Mouse (Mus musculus): ENCODE data around the gene Tomm34. TPM values are rescaled to one million over a fixed set of nuclear protein-coding genes. Genes with fewer than 3 reads are reported as not detected.

Tomm34 gene
- polyA plus RNA-seq, 1 experiment from 2014 or later: 60.7 TPM

GRCm38 (mm10) chr2:164059634-164060235 is 11.2 kb downstream of the Tomm34 start:
- Histone ChIP-seq H3K4me3 (ENCODE audit: control insufficient read depth in 1 of 2, insufficient read depth in 1 of 2, low read depth in 1 of 2, low read length in 2 of 2) (no peak overlapping the region), H3K9me3 (ENCODE audit: control insufficient read depth, low read length) (no peaks in the 10 kb centered on the region), H3K27ac (replicated peaks in 1 of 2; ENCODE audit: control insufficient read depth in 1 of 2, insufficient read depth in 1 of 2, low read depth in 2 of 2, low read length in 2 of 2) (no peak overlapping the region), H3K27me3 (ENCODE audit: control insufficient read depth, insufficient read depth, low read length) (no peaks in the 10 kb centered on the region), H3K4me1 (ENCODE audit: control insufficient read depth in 2 of 2, insufficient read depth in 2 of 2, low read length in 2 of 2) (peaks cover 8 to 9% of the 10 kb centered on the region in 2 experiments), H3K4me2 (ENCODE audit: low read length) (no peak overlapping the region), H3K36me3 (ENCODE audit: control insufficient read depth, insufficient read depth, low read length) (peaks cover 90% of the 10 kb centered on the region), H3K9ac (ENCODE audit: low read length) (no peak overlapping the region)
- 93% methylated on average over 8 of the region's 8 CpGs for WGBS
- ATAC-seq (ENCODE audit: insufficient number of reproducible peaks, insufficient read depth, low FRiP score, low read depth): no peak

DNA sequence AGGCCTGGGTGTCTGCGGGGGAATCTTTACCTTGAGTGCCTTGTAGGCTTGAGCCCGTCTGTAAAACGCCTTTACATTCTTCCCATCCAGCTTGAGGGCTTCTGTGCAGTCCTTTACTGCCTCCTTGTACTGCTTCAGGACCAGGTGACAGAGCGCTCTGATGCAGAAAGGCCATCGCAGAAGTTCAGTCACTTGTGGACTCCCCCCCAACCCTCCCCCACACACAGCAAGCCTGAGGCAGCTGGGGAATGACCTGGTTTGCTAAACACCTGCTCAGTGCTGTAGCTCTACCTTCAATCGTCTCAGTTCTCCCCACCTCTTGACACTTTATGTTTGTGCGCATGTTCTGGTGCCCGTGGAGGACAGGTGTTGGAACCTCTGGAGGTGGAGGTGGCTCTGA is 16.3 kb downstream of the Tomm34 start:
- Histone ChIP-seq H3K4me2 (ENCODE audit: low read length) (no peak overlapping the region), H3K4me1 (ENCODE audit: control insufficient read depth in 2 of 2, insufficient read depth in 2 of 2, low read length in 2 of 2) (peaks cover 12 to 18% of the 10 kb centered on the region in 2 experiments), H3K9me3 (ENCODE audit: control insufficient read depth, low read length) (no peaks in the 10 kb centered on the region), H3K4me3 (ENCODE audit: control insufficient read depth in 1 of 2, insufficient read depth in 1 of 2, low read depth in 1 of 2, low read length in 2 of 2) (no peak overlapping the region), H3K27ac (replicated peaks in 1 of 2; ENCODE audit: control insufficient read depth in 1 of 2, insufficient read depth in 1 of 2, low read depth in 2 of 2, low read length in 2 of 2) (peak overlapping the region in 1 of 2 experiments; percentile 58; a peak in 1 of 4 replicates), H3K27me3 (ENCODE audit: control insufficient read depth, insufficient read depth, low read length) (peaks cover 4% of the 10 kb centered on the region; the same call in 1 of the 2 replicates), H3K36me3 (ENCODE audit: control insufficient read depth, insufficient read depth, low read length) (peaks cover 67% of the 10 kb centered on the region), H3K9ac (ENCODE audit: low read length) (no peak overlapping the region)
- ATAC-seq (ENCODE audit: insufficient number of reproducible peaks, insufficient read depth, low FRiP score, low read depth): no peak
- 76% methylated on average over 8 of the region's 8 CpGs for WGBS

- Histone ChIP-seq H3K4me3 (ENCODE audit: control insufficient read depth in 1 of 2, insufficient read depth in 1 of 2, low read depth in 1 of 2, low read length in 2 of 2) (no peak overlapping the region), H3K4me1 (ENCODE audit: control insufficient read depth in 2 of 2, insufficient read depth in 2 of 2, low read length in 2 of 2) (peaks cover 12 to 18% of the 10 kb centered on the region in 2 experiments), H3K36me3 (ENCODE audit: control insufficient read depth, insufficient read depth, low read length) (peaks cover 58% of the 10 kb centered on the region), H3K27me3 (ENCODE audit: control insufficient read depth, insufficient read depth, low read length) (peaks cover 4% of the 10 kb centered on the region; the same call in 1 of the 2 replicates), H3K4me2 (ENCODE audit: low read length) (peak overlapping the region; percentile 36), H3K9ac (ENCODE audit: low read length) (no peak overlapping the region), H3K9me3 (ENCODE audit: control insufficient read depth, low read length) (no peaks in the 10 kb centered on the region), H3K27ac (replicated peaks in 1 of 2; ENCODE audit: control insufficient read depth in 1 of 2, insufficient read depth in 1 of 2, low read depth in 2 of 2, low read length in 2 of 2) (peak overlapping the region; percentile 57 to 77)
- peak; percentile 81 for ATAC-seq (ENCODE audit: insufficient number of reproducible peaks, insufficient read depth, low FRiP score, low read depth)
- 24% methylated on average over 8 of the region's 8 CpGs for WGBS
These were observed 17.2 kb downstream of the Tomm34 start for GRCm38 (mm10) chr2:164053767-164054166.

DNA sequence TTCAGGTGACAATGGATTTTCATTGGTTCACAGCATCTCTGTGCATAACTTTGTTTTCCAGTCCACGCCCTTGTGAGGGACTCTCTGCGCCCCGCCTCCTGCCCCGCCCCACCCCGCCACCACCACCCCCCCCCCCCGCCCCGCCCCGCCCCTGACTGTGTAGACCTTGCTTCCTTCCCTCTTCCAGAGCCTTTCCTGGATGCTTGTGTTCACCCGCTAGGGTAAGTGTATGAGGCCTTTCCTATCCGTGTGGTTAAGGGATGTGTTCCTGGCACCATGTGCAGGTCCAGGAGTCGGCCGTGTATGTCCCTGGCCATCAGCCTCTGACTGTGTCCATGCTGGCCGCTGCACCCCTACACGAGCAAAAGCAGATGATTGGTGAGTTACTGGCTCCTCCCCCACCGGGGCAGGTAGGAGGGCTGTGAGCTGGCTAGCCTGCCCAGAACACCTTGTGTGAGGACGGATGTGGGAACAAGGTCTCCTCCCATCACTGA is 23.7 kb downstream of the Tomm34 start:
- Histone ChIP-seq H3K9ac (ENCODE audit: low read length) (no peak overlapping the region), H3K4me1 (ENCODE audit: control insufficient read depth in 2 of 2, insufficient read depth in 2 of 2, low read length in 2 of 2) (peaks cover 3 to 4% of the 10 kb centered on the region in 2 experiments; a peak in 1 of 4 replicates), H3K9me3 (ENCODE audit: control insufficient read depth, low read length) (no peaks in the 10 kb centered on the region), H3K4me2 (ENCODE audit: low read length) (peak overlapping the region; percentile 52), H3K27me3 (ENCODE audit: control insufficient read depth, insufficient read depth, low read length) (peaks cover 9% of the 10 kb centered on the region; the same call in 1 of the 2 replicates), H3K4me3 (ENCODE audit: control insufficient read depth in 1 of 2, insufficient read depth in 1 of 2, low read depth in 1 of 2, low read length in 2 of 2) (peak overlapping the region; percentile 2 to 10; a peak in 1 of 4 replicates), H3K36me3 (ENCODE audit: control insufficient read depth, insufficient read depth, low read length) (peaks cover 3% of the 10 kb centered on the region; the same call in 1 of the 2 replicates), H3K27ac (replicated peaks in 1 of 2; ENCODE audit: control insufficient read depth in 1 of 2, insufficient read depth in 1 of 2, low read depth in 2 of 2, low read length in 2 of 2) (no peak overlapping the region)
- ATAC-seq (ENCODE audit: insufficient number of reproducible peaks, insufficient read depth, low FRiP score, low read depth): 0 out of 2 replicates have a peak, but pooled peaks have one; percentile 31
- 7% methylated on average over 15 of the region's 16 CpGs for WGBS

GRCm38 (mm10) chr2:164041523-164041922 is 29.4 kb downstream of the Tomm34 start:
- no peak overlapping the region for H3K4me2 ChIP-seq (ENCODE audit: low read length)
- H3K27me3 ChIP-seq (ENCODE audit: control insufficient read depth, insufficient read depth, low read length): peaks cover 6% of the 10 kb centered on the region; the same call in 1 of the 2 replicates
- H3K4me3 ChIP-seq (ENCODE audit: control insufficient read depth in 1 of 2, insufficient read depth in 1 of 2, low read depth in 1 of 2, low read length in 2 of 2): no peak overlapping the region
- H3K4me1 ChIP-seq (ENCODE audit: control insufficient read depth in 2 of 2, insufficient read depth in 2 of 2, low read length in 2 of 2): peaks cover 5 to 7% of the 10 kb centered on the region in 2 experiments; a peak in 3 of 4 replicates
- WGBS: 88% methylated on average over 2 of the region's 2 CpGs
- H3K36me3 ChIP-seq (ENCODE audit: control insufficient read depth, insufficient read depth, low read length): no peaks in the 10 kb centered on the region
- ATAC-seq (ENCODE audit: insufficient number of reproducible peaks, insufficient read depth, low FRiP score, low read depth): no peak
- H3K27ac ChIP-seq (replicated peaks in 1 of 2; ENCODE audit: control insufficient read depth in 1 of 2, insufficient read depth in 1 of 2, low read depth in 2 of 2, low read length in 2 of 2): no peak overlapping the region
- no peaks in the 10 kb centered on the region for H3K9me3 ChIP-seq (ENCODE audit: control insufficient read depth, low read length)
- no peak overlapping the region for H3K9ac ChIP-seq (ENCODE audit: low read length)

GRCm38 (mm10) chr2:164040949-164041348 is 30.0 kb downstream of the Tomm34 start:
- no peak overlapping the region for H3K9ac ChIP-seq (ENCODE audit: low read length)
- H3K4me2 ChIP-seq (ENCODE audit: low read length): no peak overlapping the region
- 91% methylated on average over 6 of the region's 6 CpGs for WGBS
- H3K4me1 ChIP-seq (ENCODE audit: control insufficient read depth in 2 of 2, insufficient read depth in 2 of 2, low read length in 2 of 2): peaks cover 7 to 8% of the 10 kb centered on the region in 2 experiments; a peak in 3 of 4 replicates
- H3K27ac ChIP-seq (replicated peaks in 1 of 2; ENCODE audit: control insufficient read depth in 1 of 2, insufficient read depth in 1 of 2, low read depth in 2 of 2, low read length in 2 of 2): no peak overlapping the region
- H3K4me3 ChIP-seq (ENCODE audit: control insufficient read depth in 1 of 2, insufficient read depth in 1 of 2, low read depth in 1 of 2, low read length in 2 of 2): no peak overlapping the region
- ATAC-seq (ENCODE audit: insufficient number of reproducible peaks, insufficient read depth, low FRiP score, low read depth): no peak
- H3K27me3 ChIP-seq (ENCODE audit: control insufficient read depth, insufficient read depth, low read length): peaks cover 6% of the 10 kb centered on the region; the same call in 1 of the 2 replicates
- no peaks in the 10 kb centered on the region for H3K9me3 ChIP-seq (ENCODE audit: control insufficient read depth, low read length)
- H3K36me3 ChIP-seq (ENCODE audit: control insufficient read depth, insufficient read depth, low read length): no peaks in the 10 kb centered on the region

DNA sequence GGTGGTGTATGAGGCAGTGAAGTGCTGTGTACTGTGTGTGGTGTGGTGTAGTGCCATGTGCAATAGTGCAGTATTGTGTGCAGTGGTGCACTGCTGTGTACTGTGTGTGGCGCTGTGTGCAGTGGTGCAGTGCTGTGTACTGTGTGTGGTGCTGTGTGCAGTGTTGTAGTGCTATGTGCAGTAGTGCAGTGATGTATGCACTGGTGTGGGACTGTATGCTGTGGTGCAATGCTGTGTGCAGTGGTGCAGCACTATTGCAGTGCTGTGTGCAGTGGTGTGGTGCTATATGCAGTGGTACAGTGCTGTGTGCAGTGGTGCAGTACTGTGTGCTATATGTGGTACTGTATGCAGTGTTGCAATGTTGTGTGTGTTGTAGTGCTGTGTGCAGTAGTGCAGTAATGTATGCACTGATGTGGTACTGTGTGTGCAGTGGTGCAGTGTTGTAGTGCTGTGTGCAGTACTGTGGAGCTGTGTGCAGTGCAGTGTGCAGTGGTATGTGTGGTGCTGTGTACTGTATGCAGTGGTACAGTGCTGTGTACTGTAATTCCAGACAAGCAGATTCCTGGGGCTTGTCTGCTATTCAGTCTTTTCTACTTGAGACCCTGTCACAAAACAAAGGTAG is 32.5 kb downstream of the Tomm34 start:
- H3K27ac ChIP-seq (replicated peaks in 1 of 2; ENCODE audit: control insufficient read depth in 1 of 2, insufficient read depth in 1 of 2, low read depth in 2 of 2, low read length in 2 of 2): no peak overlapping the region
- H3K27me3 ChIP-seq (ENCODE audit: control insufficient read depth, insufficient read depth, low read length): no peaks in the 10 kb centered on the region
- no peak overlapping the region for H3K9ac ChIP-seq (ENCODE audit: low read length)
- H3K4me3 ChIP-seq (ENCODE audit: control insufficient read depth in 1 of 2, insufficient read depth in 1 of 2, low read depth in 1 of 2, low read length in 2 of 2): no peak overlapping the region
- peaks cover 7 to 8% of the 10 kb centered on the region in 2 experiments; a peak in 3 of 4 replicates for H3K4me1 ChIP-seq (ENCODE audit: control insufficient read depth in 2 of 2, insufficient read depth in 2 of 2, low read length in 2 of 2)
- no peak for ATAC-seq (ENCODE audit: insufficient number of reproducible peaks, insufficient read depth, low FRiP score, low read depth)
- H3K4me2 ChIP-seq (ENCODE audit: low read length): no peak overlapping the region
- no peaks in the 10 kb centered on the region for H3K9me3 ChIP-seq (ENCODE audit: control insufficient read depth, low read length)
- 90% methylated on average over 1 of the region's 1 CpGs for WGBS
- H3K36me3 ChIP-seq (ENCODE audit: control insufficient read depth, insufficient read depth, low read length): no peaks in the 10 kb centered on the region

Measured in heart, embryonic 14.5 days (tissue).